Mouse (Mus musculus) stomach, embryonic 16.5 days (tissue): ENCODE results near the gene Hrc. TPM values are rescaled to one million over a fixed set of nuclear protein-coding genes. Genes with fewer than 3 reads are reported as not detected.

Experiments used
- ATAC-seq: fragments of 200-750 bp; cut with Nextera tagmentation; 2 replicates; pipeline ENCODE4 v1.8.0; 2017; ENCODE audit warnings: moderate number of reproducible peaks, moderate TSS enrichment; ENCODE audit not compliant: insufficient read depth, low FRiP score
- H3K27ac ChIP-seq: fragments of 300-500 bp; sonication (generic); 2 replicates; pipeline ENCODE4 v1.5.1; 2014; ENCODE audit warnings: low read length
- H3K27me3 ChIP-seq: fragments of 300-500 bp; sonication (generic); 2 replicates; pipeline ENCODE4 v1.6.1; 2014; ENCODE audit warnings: low read length, control low read depth, mixed read lengths; ENCODE audit not compliant: control insufficient read depth, insufficient read depth
- H3K36me3 ChIP-seq: fragments of 300-500 bp; sonication (generic); 2 replicates; pipeline ENCODE4 v1.6.1; 2014; ENCODE audit warnings: low read length; ENCODE audit not compliant: control insufficient read depth, insufficient read depth
- H3K4me1 ChIP-seq: fragments of 300-500 bp; sonication (generic); 2 replicates; pipeline ENCODE4 v1.6.1; 2014; ENCODE audit warnings: low read length, control low read depth, mixed read lengths; ENCODE audit not compliant: control insufficient read depth, insufficient read depth
- H3K4me2 ChIP-seq: fragments of 300-500 bp; sonication (generic); 2 replicates; pipeline ENCODE4 v1.6.1; 2014; ENCODE audit warnings: low read depth, low read length, mixed read lengths
- H3K4me3 ChIP-seq: fragments of 300-500 bp; sonication (generic); replicated peaks from 2 replicates; pipeline ENCODE4 v1.5.1; 2014; ENCODE audit warnings: mild to moderate bottlenecking, low read length
- H3K9ac ChIP-seq: fragments of 300-500 bp; sonication (generic); 2 replicates; pipeline ENCODE4 v1.6.1; 2014; ENCODE audit warnings: low read length
- H3K9me3 ChIP-seq: fragments of 300-500 bp; sonication (generic); replicated peaks from 2 replicates; pipeline ENCODE4 v1.6.1; 2016; ENCODE audit warnings: low read length, control low read depth; ENCODE audit not compliant: control insufficient read depth
- WGBS: fragments of 180-500 bp; shearing (Covaris S2); extraction: QIAGEN DNeasy Blood & Tissue Kit; methylation state at CpG from one replicate; pipeline ENCODE4 v1.1.7; 2014; 5-methylcytosine and 5-hydroxymethylcytosine counted together
- polyA plus RNA-seq: library from polyadenylated mRNA; unstranded; fragments of >200 nt; fragmentation: Nextera tagmentation; extraction: Ambion mirVana; gene quantifications from 2 replicates; pipeline ENCODE4 v1.2.1, GENCODE M21; 2015

Gene Hrc
- polyA plus RNA-seq, 1 experiment from 2014 or later, result 3.1 TPM

GRCm38 (mm10) chr7:45376057-45376456 is 41.0 kb downstream of the Hrc start:
- ATAC-seq, result no peak
- no peaks in the 10 kb centered on the region for H3K27me3 ChIP-seq
- no peak overlapping the region for H3K4me3 ChIP-seq
- no peak overlapping the region for H3K27ac ChIP-seq
- 94% methylated on average over 1 of the region's 1 CpGs for WGBS
- peaks cover 47% of the 10 kb centered on the region for H3K36me3 ChIP-seq
- H3K9me3 ChIP-seq, result no peaks in the 10 kb centered on the region
- H3K4me2 ChIP-seq, result no peak overlapping the region
- no peak overlapping the region for H3K9ac ChIP-seq
- no peaks in the 10 kb centered on the region for H3K4me1 ChIP-seq

GRCm38 (mm10) chr7:45386077-45386476 is 51.0 kb downstream of the Hrc start:
- 92% methylated on average over 3 of the region's 3 CpGs for whole genome bisulfite sequencing
- peaks cover 62% of the 10 kb centered on the region for H3K36me3 ChIP-seq
- no peak overlapping the region for H3K4me2 ChIP-seq
- no peaks in the 10 kb centered on the region for H3K27me3 ChIP-seq
- no peak overlapping the region for H3K9ac ChIP-seq
- H3K4me1 ChIP-seq, result no peaks in the 10 kb centered on the region
- H3K27ac ChIP-seq, result no peak overlapping the region
- H3K9me3 ChIP-seq, result no peaks in the 10 kb centered on the region
- no peak overlapping the region for H3K4me3 ChIP-seq
- no peak for ATAC-seq

Other genes with a start within 250 kb of the Hrc start
- 388 and 395 TPM in 2 replicates for gene Rcn3, start 243.1 kb upstream of the Hrc start, polyA plus RNA-seq
- 138 and 149 TPM in 2 replicates for gene Fcgrt, start 231.4 kb upstream of the Hrc start, polyA plus RNA-seq
- gene Rps11, start 210.9 kb upstream of the Hrc start, polyA plus RNA-seq, result 1,225 and 1,374 TPM in 2 replicates
- gene Rpl13a, start 206.5 kb upstream of the Hrc start, polyA plus RNA-seq, result 1,102 and 1,332 TPM in 2 replicates
- gene Gm45713, start 199.1 kb upstream of the Hrc start, polyA plus RNA-seq, result not detected in 2 replicates
- 2.2 and 2.8 TPM in 2 replicates for gene Flt3l, start 198.9 kb upstream of the Hrc start, polyA plus RNA-seq
- gene Pih1d1, start 181.0 kb upstream of the Hrc start, polyA plus RNA-seq, result 81.0 and 81.9 TPM in 2 replicates
- gene Aldh16a1, start 180.7 kb upstream of the Hrc start, polyA plus RNA-seq, result 39.5 and 49.2 TPM in 2 replicates
- gene Slc17a7, start 171.3 kb upstream of the Hrc start, polyA plus RNA-seq, result 0.15 and 0.22 TPM in 2 replicates
- gene Gfy, start 155.7 kb upstream of the Hrc start, polyA plus RNA-seq, result not detected in 2 replicates
- gene Pth2, start 154.3 kb upstream of the Hrc start, polyA plus RNA-seq, result not detected in 2 replicates
- gene Ccdc155, start 130.4 kb upstream of the Hrc start, polyA plus RNA-seq, result 0.55 and 1.5 TPM in 2 replicates
- 2.1 and 4.9 TPM in 2 replicates for gene Dkkl1, start 123.1 kb upstream of the Hrc start, polyA plus RNA-seq
- gene Tead2, start 119.5 kb upstream of the Hrc start, polyA plus RNA-seq, result 93.9 and 101 TPM in 2 replicates
- gene Cd37, start 96.2 kb upstream of the Hrc start, polyA plus RNA-seq, result 2.7 and 5.0 TPM in 2 replicates
- not detected in 2 replicates for gene Slc6a16, start 94.2 kb upstream of the Hrc start, polyA plus RNA-seq
- not detected in 2 replicates for gene Slc6a21, start 57.8 kb upstream of the Hrc start, polyA plus RNA-seq
- gene Trpm4, start 1.5 kb upstream of the Hrc start, polyA plus RNA-seq, result 30.1 and 32.2 TPM in 2 replicates
- gene Ppfia3, start 31.7 kb downstream of the Hrc start, polyA plus RNA-seq, result 5.5 and 6.3 TPM in 2 replicates
- 4.6 and 5.5 TPM in 2 replicates for gene Lin7b, start 35.3 kb downstream of the Hrc start, polyA plus RNA-seq
- 150 and 162 TPM in 2 replicates for gene Snrnp70, start 60.5 kb downstream of the Hrc start, polyA plus RNA-seq
- 0.09 TPM in 1 of 2 replicates, not detected in the other for gene Kcna7, start 70.4 kb downstream of the Hrc start, polyA plus RNA-seq
- 1.3 and 1.6 TPM in 2 replicates for gene Ntf5, start 78.4 kb downstream of the Hrc start, polyA plus RNA-seq
- gene Lhb, start 85.5 kb downstream of the Hrc start, polyA plus RNA-seq, result not detected in 2 replicates
- gene Gys1, start 99.6 kb downstream of the Hrc start, polyA plus RNA-seq, result 46.3 and 47.3 TPM in 2 replicates
- 115 and 118 TPM in 2 replicates for gene Ruvbl2, start 102.8 kb downstream of the Hrc start, polyA plus RNA-seq
- gene Ftl1, start 124.6 kb downstream of the Hrc start, polyA plus RNA-seq, result 4,462 and 4,467 TPM in 2 replicates
- 116 and 142 TPM in 2 replicates for gene Bax, start 131.6 kb downstream of the Hrc start, polyA plus RNA-seq
- 1.4 and 1.5 TPM in 2 replicates for gene Tulp2, start 146.6 kb downstream of the Hrc start, polyA plus RNA-seq
- not detected in 2 replicates for gene Gm45808, start 151.5 kb downstream of the Hrc start, polyA plus RNA-seq
- gene Dhdh, start 153.5 kb downstream of the Hrc start, polyA plus RNA-seq, result 2.0 and 2.2 TPM in 2 replicates
- 229 and 262 TPM in 2 replicates for gene Nucb1, start 175.1 kb downstream of the Hrc start, polyA plus RNA-seq
- 25.5 and 31.2 TPM in 2 replicates for gene Ppp1r15a, start 191.0 kb downstream of the Hrc start, polyA plus RNA-seq
- gene Plekha4, start 191.0 kb downstream of the Hrc start, polyA plus RNA-seq, result 2.7 and 3.9 TPM in 2 replicates
- gene Hsd17b14, start 219.6 kb downstream of the Hrc start, polyA plus RNA-seq, result 2.9 and 4.8 TPM in 2 replicates
- 95.7 and 109 TPM in 2 replicates for gene Bcat2, start 234.9 kb downstream of the Hrc start, polyA plus RNA-seq